Mouse (Mus musculus): ENCODE data around the gene Mmp21.

Gene Mmp21

DNA sequence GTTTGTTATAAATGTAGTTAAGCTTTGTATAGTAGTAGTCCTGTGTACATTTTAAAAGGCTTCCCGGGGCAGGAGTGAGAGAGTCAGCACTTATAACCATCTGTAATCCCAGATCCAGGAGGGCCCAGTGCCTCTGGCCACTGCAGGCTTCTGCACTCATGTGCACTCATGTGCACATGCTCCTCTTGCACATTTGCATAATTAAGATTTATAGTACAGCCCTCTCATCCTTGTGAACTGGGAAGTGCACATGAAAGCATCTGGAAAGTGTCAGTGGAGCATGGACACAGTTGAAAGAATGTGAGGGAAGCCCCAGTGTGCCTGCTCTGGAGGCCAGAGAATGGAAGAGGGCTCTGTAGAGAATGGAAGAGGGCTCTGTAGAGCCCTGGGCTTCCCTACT lies 17.4 kb downstream of the Mmp21 start:
- CTCF ChIA-PET = no interaction called here

DNA sequence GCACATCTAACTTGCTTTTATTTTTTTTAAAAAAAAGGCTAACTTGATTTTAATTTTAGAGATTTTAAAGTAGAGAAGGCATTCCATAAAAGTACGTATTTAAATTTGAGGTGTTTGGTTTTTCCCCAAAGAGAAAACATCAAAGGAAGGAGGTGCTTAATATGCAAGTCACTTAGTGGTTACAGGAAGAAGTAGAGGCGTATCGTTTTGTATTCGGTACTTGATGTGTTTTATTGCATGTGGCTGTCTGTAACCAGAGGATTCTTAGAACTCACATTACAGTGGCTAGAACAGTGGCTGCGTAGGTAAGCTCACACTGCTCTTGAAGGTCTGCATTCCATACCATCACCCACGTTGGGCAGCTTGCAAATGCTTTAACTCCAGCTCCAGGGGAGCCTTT lies 34.1 kb downstream of the Mmp21 start:
- CTCF ChIA-PET = no interaction called here

DNA sequence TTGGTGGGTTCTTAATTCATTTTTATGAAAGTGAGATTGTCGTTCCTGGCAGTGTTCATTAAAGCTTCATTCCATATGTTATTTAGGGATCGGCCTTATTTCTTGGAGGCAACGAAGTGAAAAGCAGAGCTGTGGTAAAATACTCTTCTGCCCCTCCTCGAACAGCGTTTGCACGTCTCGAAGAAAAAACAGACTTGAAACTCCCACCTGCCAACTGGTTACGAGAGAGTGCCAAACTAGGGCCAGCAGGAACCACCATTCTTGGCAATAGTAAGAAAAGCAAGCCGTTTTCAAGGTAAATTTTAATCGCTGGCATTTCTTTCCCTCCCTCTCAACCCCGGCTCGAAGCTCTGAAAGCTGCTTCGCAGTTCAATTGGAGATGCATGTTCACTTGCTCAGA lies 41.0 kb downstream of the Mmp21 start:
- CTCF ChIA-PET = interaction anchor here (0.7 kb wide), 1 partner anchor 90 kb away, joined by 9 read pairs; no protein-coding TSS in a partner anchor

DNA sequence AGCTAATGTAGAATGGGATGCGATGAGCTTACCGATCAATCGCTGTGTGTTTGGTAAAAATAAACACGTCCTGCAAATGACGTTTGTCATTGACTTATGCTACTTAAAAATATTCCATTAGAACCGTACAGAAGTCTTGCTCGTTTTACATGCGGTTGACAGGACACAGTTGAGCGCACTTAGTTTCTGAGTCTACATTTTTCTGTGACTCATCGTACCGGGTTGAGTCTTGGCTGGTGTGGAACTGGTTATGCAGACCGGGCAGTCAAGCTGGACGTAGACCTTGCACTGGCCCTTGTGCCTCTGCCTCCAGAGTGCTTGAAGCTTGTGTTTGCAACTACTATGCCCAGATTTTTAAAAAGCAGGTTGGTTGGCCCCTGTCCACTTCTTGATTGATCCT lies 41.6 kb downstream of the Mmp21 start:
- CTCF ChIA-PET = interaction anchor here (0.7 kb wide), 1 partner anchor 89 kb away, joined by 9 read pairs; no protein-coding TSS in a partner anchor

DNA sequence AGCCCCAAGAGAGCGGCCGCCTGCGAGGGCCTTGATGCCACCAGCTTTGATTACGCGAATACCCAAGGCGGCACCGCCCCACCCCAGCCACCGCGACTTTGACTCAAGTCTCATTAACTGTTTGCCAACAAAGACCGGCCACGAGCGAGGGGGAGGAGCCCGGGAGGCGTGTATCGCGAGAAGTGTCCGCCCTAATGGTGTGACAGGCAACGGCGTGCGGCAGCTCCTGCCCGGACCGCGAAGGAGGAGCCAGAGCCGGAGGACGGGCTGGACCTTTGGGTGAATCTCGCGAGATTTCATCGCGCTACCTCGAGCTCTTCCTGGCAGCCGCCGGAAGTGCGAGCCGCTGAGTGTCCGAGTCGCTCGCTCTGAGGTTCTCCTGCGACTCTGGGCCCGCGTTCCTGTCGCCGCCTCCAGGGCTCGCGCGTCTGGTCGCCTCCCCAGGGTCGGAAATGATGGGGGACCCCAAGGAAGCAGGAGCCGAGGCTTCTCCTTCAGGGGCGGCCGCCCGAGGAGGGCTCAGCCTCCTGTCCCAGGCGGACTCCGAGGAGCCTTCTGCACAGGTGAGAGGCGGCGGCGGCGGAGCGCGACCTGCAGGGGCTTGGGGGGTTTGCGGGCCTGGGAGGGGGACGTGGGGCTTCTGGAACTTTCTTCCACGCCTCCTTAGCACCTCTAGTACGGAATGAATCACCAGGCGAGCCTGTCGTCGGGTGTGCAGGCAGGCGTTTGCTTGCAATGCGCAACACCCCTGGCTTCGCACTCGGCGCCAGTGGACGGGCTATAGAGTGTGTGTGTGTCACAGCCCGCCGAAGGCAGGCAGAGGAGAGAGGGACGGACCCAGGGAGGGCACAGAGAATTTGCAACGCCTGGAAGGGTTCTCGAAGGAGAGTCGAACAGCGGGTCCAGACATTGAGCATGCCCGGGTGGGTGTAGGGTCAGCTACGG lies 42.2 kb downstream of the Mmp21 start, which contains the start of gene Edrf1:
Gene Edrf1, plus strand, starts transcription at position 183 of the 945 bp plus-strand sequence.
- CTCF ChIA-PET = interaction anchor here (0.7 kb wide), 1 partner anchor 634 kb away, joined by 14 read pairs; no protein-coding TSS in a partner anchor

DNA sequence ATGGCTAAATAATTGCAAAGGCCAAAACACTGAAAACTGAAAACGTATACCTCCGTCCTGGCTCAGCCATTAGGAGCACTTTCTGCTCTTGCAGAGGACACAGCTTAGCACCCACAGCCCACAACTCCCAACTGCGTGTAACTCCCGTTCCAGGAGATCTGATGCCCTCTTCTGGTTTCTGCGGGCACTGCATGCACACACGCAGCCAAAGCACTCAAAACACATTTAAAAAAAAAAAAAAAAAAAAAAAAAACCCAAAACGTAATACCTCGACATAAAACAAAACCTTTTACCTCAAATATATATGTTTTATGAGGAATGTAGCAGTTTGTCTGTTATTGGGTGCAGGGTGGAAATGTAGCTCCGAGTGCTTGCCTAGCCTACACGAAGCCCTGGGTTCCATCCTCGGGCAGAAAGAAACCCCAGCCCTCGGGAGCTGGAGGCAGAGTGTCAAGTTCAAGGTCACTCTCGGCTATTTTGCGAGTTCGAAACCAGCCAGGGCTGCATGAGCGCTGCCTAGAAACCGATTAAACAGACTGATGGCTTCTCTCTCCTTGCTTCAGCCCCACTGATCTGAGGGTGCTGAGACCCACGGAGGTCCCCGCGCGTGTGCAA lies 43.0 kb downstream of the Mmp21 start:
- CTCF ChIA-PET = interaction anchor here (0.7 kb wide), 1 partner anchor 633 kb away, joined by 14 read pairs; no protein-coding TSS in a partner anchor

DNA sequence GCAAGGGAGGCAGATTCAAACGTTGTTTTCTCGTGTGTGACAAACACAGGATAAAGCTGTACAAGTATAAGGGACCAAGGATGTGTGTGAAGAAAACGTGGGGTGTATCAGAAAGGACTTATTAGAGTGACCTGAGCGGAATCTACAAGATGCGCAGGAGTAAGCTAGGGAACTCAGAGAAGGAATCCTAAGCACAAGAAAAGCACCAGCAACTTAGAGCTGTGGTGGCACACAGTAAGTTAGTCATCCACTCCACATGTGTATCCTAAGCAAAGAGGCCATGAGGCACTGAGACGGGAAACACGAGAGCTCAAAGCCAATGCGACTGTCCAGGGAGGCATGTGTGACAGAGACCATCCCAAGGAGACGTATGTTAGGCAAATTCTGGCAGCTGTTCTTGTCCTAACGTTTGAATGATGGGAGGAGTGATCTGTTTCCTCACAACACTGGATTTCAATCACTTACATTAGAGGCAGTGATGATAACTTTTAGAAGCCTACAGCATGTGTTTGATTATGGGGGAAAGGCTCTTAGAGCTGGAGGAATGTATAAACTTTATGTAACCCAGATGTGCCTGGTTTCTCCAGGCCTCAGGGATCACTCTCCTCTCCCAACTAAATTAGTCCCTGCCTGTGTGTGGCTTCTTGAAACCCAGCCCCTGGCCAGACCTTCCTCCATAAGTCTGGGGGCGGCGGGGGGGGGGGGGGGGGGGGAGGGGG lies 44.8 kb downstream of the Mmp21 start:
- CTCF ChIA-PET = no interaction called here

DNA sequence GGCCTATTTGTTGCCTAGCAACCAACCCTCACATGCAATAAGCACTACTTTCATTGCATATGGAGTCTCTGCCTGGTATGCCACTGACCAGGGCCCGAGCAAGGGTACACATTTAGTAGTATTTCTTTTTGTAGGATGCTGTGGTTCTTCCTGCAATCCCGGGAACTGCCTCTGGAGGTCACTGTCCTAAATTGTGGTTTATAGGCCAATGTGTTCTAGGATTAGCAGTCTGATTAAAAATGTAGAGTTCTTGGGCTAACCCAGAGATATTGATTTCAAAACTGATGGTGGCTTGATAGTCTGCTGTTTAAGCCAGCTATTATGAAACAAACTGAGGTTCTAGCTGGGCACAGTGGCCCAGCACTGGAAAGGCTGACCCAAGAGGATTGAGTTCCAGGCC lies 47.4 kb downstream of the Mmp21 start:
- CTCF ChIA-PET = no interaction called here

DNA sequence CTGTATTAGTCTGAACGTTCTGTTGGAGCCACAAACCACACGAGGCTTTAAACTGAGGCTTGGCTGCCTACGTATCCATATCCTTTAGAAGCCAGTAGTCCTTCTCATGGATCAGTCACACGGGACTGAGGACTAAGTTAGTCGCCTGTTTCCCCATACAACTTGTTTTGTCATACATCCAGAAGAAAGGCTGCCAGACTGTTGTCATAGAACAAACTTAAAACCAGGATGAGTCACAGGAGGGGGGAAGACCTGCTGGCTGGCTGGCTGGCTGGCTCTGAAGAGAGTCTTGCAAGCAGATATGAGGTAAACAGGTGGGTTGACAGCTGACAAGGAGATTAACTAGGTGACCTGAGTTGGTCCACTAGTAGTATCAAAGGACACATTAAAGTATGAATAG lies 49.0 kb downstream of the Mmp21 start:
- CTCF ChIA-PET = no interaction called here

DNA sequence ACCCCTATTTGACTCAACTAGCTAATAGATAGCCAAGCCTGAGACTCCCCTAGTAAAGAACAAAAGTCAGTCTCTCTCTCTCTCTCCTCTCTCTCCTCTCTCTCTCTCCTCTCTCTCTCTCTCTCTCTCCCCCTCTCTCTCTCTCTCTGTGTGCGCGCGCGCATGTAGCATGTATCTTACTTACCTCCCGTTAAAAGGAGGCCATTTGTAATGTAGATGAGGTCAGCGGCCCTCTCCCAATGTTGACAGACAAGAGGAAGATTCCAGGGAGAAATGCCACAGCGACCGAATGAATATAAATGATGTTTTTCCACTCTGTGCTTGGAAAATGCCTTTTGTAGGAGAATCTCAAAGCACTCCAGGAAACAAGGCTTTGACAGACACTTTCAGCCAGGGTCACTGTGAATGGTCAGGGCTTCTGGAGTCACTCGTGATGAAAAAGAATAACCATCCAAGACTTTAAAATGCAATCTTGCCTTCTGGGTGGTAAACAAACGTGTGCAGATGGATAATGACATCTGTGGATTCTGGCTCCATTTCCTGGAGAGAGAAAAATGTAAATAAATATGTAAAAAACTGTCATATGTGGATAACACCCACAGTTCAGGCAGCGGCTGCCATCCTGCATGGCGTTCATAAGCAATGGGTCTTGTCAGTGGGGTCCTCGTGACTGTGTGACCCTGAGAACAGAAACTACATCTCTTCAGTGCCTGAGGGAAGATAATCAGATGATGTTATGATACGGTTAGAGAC lies 52.5 kb downstream of the Mmp21 start:
- CTCF ChIA-PET = no interaction called here
